Mouse (Mus musculus): ENCODE results near the gene Il3. TPM values are rescaled to one million over a fixed set of nuclear protein-coding genes. Genes with fewer than 3 reads are reported as not detected.

Il3 gene
- polyA plus RNA-seq, 1 experiment: not detected

- WGBS: 66% methylated on average over 7 of the region's 7 CpGs
- H3K27me3 ChIP-seq (ENCODE audit: control insufficient read depth, insufficient read depth, low read length): peaks cover 12% of the 10 kb centered on the region
- peaks cover 5% of the 10 kb centered on the region; the same call in 1 of the 2 replicates for H3K4me1 ChIP-seq (ENCODE audit: control insufficient read depth, insufficient read depth, insufficient read length)
- H3K4me3 ChIP-seq (ENCODE audit: extremely low read depth, insufficient read depth, insufficient read length): no peak overlapping the region
- TF ChIP-seq CTCF (IDR thresholded peaks at IDR 0.05; ENCODE audit: extremely low read depth, insufficient read depth, insufficient read length, insufficient replicate concordance) (peak; percentile 68; the same call in 1 of the 2 replicates), POLR2A (IDR thresholded peaks at IDR 0.05; ENCODE audit: low read depth, low read length) (no peak)
- H3K27ac ChIP-seq (ENCODE audit: insufficient read depth, low read length): no peak overlapping the region
- peak; percentile 9 to 33 for DNase-seq (ENCODE audit: low read depth in 1 of 2, low spot score in 2 of 2)
- no peaks in the 10 kb centered on the region for H3K36me3 ChIP-seq (ENCODE audit: control insufficient read depth, insufficient read depth, low read length)
These were observed 40.2 kb upstream of the Il3 start for GRCm38 (mm10) chr11:54307139-54307816.

- DNase-seq (ENCODE audit: low read depth in 1 of 2, low spot score in 2 of 2): no peak
- Histone ChIP-seq H3K4me3 (ENCODE audit: extremely low read depth, insufficient read depth, insufficient read length) (no peak overlapping the region), H3K27ac (ENCODE audit: insufficient read depth, low read length) (no peak overlapping the region), H3K27me3 (ENCODE audit: control insufficient read depth, insufficient read depth, low read length) (peaks cover 12% of the 10 kb centered on the region), H3K4me1 (ENCODE audit: control insufficient read depth, insufficient read depth, insufficient read length) (peaks cover 5% of the 10 kb centered on the region; the same call in 1 of the 2 replicates), H3K36me3 (ENCODE audit: control insufficient read depth, insufficient read depth, low read length) (no peaks in the 10 kb centered on the region)
- TF ChIP-seq CTCF (IDR thresholded peaks at IDR 0.05; ENCODE audit: extremely low read depth, insufficient read depth, insufficient read length, insufficient replicate concordance) (no peak), POLR2A (IDR thresholded peaks at IDR 0.05; ENCODE audit: low read depth, low read length) (no peak)
- WGBS: 81% methylated on average over 3 of the region's 3 CpGs
These were observed 38.3 kb upstream of the Il3 start for GRCm38 (mm10) chr11:54305331-54305730.

DNA sequence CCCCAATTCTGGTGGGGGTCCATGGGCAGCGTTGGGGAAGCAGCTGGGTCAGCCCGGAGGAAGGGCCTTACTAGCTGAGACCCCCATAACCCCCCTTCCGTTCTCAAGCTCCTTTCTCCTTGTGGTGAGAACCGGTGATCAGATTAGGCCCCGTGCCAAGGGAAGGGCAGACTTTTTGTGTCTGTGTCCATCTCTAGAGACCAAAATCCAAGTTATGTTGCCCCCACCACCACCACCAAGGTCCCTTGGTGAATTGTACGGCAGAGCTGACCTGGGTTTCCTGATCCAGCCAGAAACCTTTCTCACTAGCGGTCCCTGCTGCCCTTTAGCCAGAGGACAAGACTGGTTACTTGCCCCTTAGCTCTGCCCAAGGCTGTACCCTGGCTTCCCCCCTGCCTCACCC is 37.4 kb upstream of the Il3 start:
- TF ChIP-seq CTCF (IDR thresholded peaks at IDR 0.05; ENCODE audit: extremely low read depth, insufficient read depth, insufficient read length, insufficient replicate concordance): no peak
- TF ChIP-seq POLR2A (IDR thresholded peaks at IDR 0.05; ENCODE audit: low read depth, low read length): no peak
- Histone ChIP-seq H3K36me3 (ENCODE audit: control insufficient read depth, insufficient read depth, low read length) (no peaks in the 10 kb centered on the region), H3K27ac (ENCODE audit: insufficient read depth, low read length) (no peak overlapping the region), H3K4me1 (ENCODE audit: control insufficient read depth, insufficient read depth, insufficient read length) (peaks cover 5% of the 10 kb centered on the region; the same call in 1 of the 2 replicates), H3K4me3 (ENCODE audit: extremely low read depth, insufficient read depth, insufficient read length) (no peak overlapping the region), H3K27me3 (ENCODE audit: control insufficient read depth, insufficient read depth, low read length) (peaks cover 12% of the 10 kb centered on the region)
- no peak for DNase-seq (ENCODE audit: low read depth in 1 of 2, low spot score in 2 of 2)
- 18% methylated on average over 7 of the region's 7 CpGs for WGBS

DNA sequence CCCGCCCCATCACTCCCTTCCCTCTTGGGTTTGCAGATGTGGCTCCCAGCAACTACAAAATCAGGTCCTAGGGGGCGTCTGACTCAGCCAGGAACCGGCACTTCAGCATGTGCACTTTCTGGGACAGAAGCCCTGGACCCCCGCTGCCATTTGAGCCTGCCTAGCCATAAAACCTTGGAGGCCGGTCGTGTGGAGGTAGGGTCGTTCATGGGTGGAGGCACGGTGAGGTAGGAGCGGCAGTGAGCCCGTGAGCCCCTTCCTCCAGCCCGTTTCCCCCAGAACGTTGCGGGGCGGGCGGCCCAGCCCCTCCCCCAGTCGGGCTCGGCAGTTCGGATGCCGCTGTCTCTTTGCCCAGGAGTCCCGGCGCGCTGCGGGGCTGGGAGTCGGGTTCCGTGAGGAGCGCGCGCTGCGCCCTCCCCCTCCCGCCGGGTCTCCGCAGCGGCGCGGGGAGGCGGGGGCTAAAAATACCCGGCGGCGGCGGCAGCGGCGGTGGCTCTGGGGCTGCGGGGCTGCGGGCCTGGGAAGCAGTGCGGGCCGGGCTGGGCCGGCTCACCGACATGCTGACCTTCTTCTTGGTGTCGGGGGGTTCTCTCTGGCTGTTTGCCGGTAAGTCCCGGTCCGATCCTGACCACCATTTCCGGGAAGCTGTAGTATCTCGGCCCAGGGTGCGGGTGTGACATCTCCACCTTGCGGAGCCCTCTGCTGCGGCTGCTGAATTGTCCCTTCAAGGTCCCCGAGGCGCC is 36.8 kb upstream of the Il3 start, which contains the start of gene Acsl6:
Gene Acsl6 (plus strand): TSS at position 71 of the 743 bp plus-strand sequence.
- H3K27ac ChIP-seq (ENCODE audit: insufficient read depth, low read length): no peak within 1 kb of the TSS
- peaks cover 5% of the 10 kb centered on the region; the same call in 1 of the 2 replicates for H3K4me1 ChIP-seq (ENCODE audit: control insufficient read depth, insufficient read depth, insufficient read length)
- H3K36me3 ChIP-seq (ENCODE audit: control insufficient read depth, insufficient read depth, low read length): no peaks in the 10 kb centered on the region
- H3K27me3 ChIP-seq (ENCODE audit: control insufficient read depth, insufficient read depth, low read length): peaks cover 12% of the 10 kb centered on the region
- no peak for DNase-seq (ENCODE audit: low read depth in 1 of 2, low spot score in 2 of 2)
- H3K4me3 ChIP-seq (ENCODE audit: extremely low read depth, insufficient read depth, insufficient read length): peak within 1 kb of the TSS; percentile 41; the same call in 1 of the 2 replicates
- 2% methylated on average over 54 of the region's 59 CpGs for WGBS
- TF ChIP-seq CTCF (IDR thresholded peaks at IDR 0.05; ENCODE audit: extremely low read depth, insufficient read depth, insufficient read length, insufficient replicate concordance): no peak
- TF ChIP-seq POLR2A (IDR thresholded peaks at IDR 0.05; ENCODE audit: low read depth, low read length): no peak

GRCm38 (mm10) chr11:54303076-54303727 is 36.1 kb upstream of the Il3 start:
- H3K4me3 ChIP-seq (ENCODE audit: extremely low read depth, insufficient read depth, insufficient read length): no peak overlapping the region
- no peak overlapping the region for H3K27ac ChIP-seq (ENCODE audit: insufficient read depth, low read length)
- H3K4me1 ChIP-seq (ENCODE audit: control insufficient read depth, insufficient read depth, insufficient read length): peaks cover 5% of the 10 kb centered on the region; the same call in 1 of the 2 replicates
- no peak for DNase-seq (ENCODE audit: low read depth in 1 of 2, low spot score in 2 of 2)
- WGBS: 27% methylated on average over 6 of the region's 6 CpGs
- TF ChIP-seq POLR2A (IDR thresholded peaks at IDR 0.05; ENCODE audit: low read depth, low read length) (no peak), CTCF (IDR thresholded peaks at IDR 0.05; ENCODE audit: extremely low read depth, insufficient read depth, insufficient read length, insufficient replicate concordance) (no peak)
- peaks cover 12% of the 10 kb centered on the region for H3K27me3 ChIP-seq (ENCODE audit: control insufficient read depth, insufficient read depth, low read length)
- H3K36me3 ChIP-seq (ENCODE audit: control insufficient read depth, insufficient read depth, low read length): no peaks in the 10 kb centered on the region

DNA sequence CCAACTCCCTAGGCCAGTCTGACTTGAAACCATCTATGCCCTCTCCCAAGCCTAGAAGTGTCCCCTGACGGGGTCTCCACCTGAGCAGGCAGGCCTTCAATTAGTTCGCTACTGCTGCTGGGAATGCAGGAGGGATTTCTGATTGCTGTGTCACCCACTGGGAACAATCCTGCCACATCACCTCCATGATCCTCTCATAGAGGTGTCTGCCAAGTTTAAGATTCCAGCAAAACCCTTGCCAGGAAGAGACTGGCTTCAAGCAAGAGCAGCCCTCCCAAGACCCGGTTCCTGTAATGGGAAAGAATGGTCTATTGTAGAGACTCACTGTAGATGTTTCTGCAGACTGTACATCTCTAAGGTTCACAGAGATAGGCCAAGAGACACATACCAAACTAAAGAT is 35.5 kb upstream of the Il3 start:
- H3K4me3 ChIP-seq (ENCODE audit: extremely low read depth, insufficient read depth, insufficient read length): no peak overlapping the region
- H3K36me3 ChIP-seq (ENCODE audit: control insufficient read depth, insufficient read depth, low read length): no peaks in the 10 kb centered on the region
- no peak for DNase-seq (ENCODE audit: low read depth in 1 of 2, low spot score in 2 of 2)
- H3K4me1 ChIP-seq (ENCODE audit: control insufficient read depth, insufficient read depth, insufficient read length): peaks cover 5% of the 10 kb centered on the region; the same call in 1 of the 2 replicates
- no peak overlapping the region for H3K27ac ChIP-seq (ENCODE audit: insufficient read depth, low read length)
- WGBS: 89% methylated on average over 3 of the region's 3 CpGs
- H3K27me3 ChIP-seq (ENCODE audit: control insufficient read depth, insufficient read depth, low read length): peaks cover 12% of the 10 kb centered on the region
- TF ChIP-seq CTCF (IDR thresholded peaks at IDR 0.05; ENCODE audit: extremely low read depth, insufficient read depth, insufficient read length, insufficient replicate concordance) (no peak), POLR2A (IDR thresholded peaks at IDR 0.05; ENCODE audit: low read depth, low read length) (no peak)
